Mouse (Mus musculus) liver, embryonic 14.5 days (tissue): Measurements from ENCODE around the gene Oscp1. TPM values are rescaled to one million over a fixed set of nuclear protein-coding genes. Genes with fewer than 3 reads are reported as not detected.

Experiments
- ATAC-seq: fragments of 200-750 bp; cut with Nextera tagmentation; 2 replicates; pipeline ENCODE4 v1.8.0; 2017; ENCODE audit warnings: moderate number of reproducible peaks, mild to moderate bottlenecking, moderate library complexity; ENCODE audit not compliant: insufficient read depth
- DNase-seq, 3 experiments: peaks; one replicate each; pipeline ENCODE4 v3.0.0-alpha.2; 2012 to 2013; ENCODE audit warnings: low read depth in 3 of 3, low spot score in 3 of 3
- H3K27ac ChIP-seq: fragments of 300-500 bp; sonication (generic); 2 replicates; pipeline ENCODE4 v1.5.1; 2014; ENCODE audit warnings: moderate library complexity, mild to moderate bottlenecking, control low read depth, inconsistent platforms
- H3K27me3 ChIP-seq: fragments of 300-500 bp; sonication (generic); 2 replicates; pipeline ENCODE4 v1.6.1; 2014; ENCODE audit warnings: mild to moderate bottlenecking, low read length, moderate library complexity; ENCODE audit not compliant: control insufficient read depth, insufficient read depth
- H3K36me3 ChIP-seq: fragments of 300-500 bp; sonication (generic); replicated peaks from 2 replicates; pipeline ENCODE4 v1.6.1; 2014; ENCODE audit warnings: low read depth; ENCODE audit not compliant: control insufficient read depth, insufficient read depth
- H3K4me1 ChIP-seq, 2 experiments: fragments of 200-500 bp in 1 of 2; fragments of 300-500 bp in 1 of 2; sonication (generic) in 1 of 2; replicated peaks; 2 replicates each; pipeline ENCODE4 v1.6.1; 2012 to 2014; ENCODE audit warnings: antibody characterized with exemption in 1 of 2, inconsistent platforms in 1 of 2, low read length in 1 of 2; ENCODE audit not compliant: control insufficient read depth in 2 of 2, insufficient read depth in 2 of 2
- H3K4me2 ChIP-seq: fragments of 300-500 bp; sonication (generic); 2 replicates; pipeline ENCODE4 v1.6.1; 2014; ENCODE audit warnings: low read depth, mild to moderate bottlenecking, control low read depth, moderate library complexity
- H3K4me3 ChIP-seq, 2 experiments: fragments of 200-500 bp in 1 of 2; fragments of 300-500 bp in 1 of 2; sonication (generic) in 1 of 2; 2 replicates each; pipeline ENCODE4 v1.5.1; 2012 to 2014; ENCODE audit warnings: low read depth in 2 of 2, low read length in 2 of 2, mild to moderate bottlenecking in 2 of 2, control low read depth in 1 of 2, inconsistent platforms in 1 of 2, moderate library complexity in 1 of 2; ENCODE audit not compliant: insufficient read depth in 1 of 2
- H3K9ac ChIP-seq: fragments of 300-500 bp; sonication (generic); replicated peaks from 2 replicates; pipeline ENCODE4 v1.6.1; 2014; ENCODE audit warnings: mild to moderate bottlenecking, control low read depth, moderate library complexity
- H3K9me3 ChIP-seq: fragments of 300-500 bp; sonication (generic); 2 replicates; pipeline ENCODE4 v1.6.1; 2016; ENCODE audit warnings: low read length, mixed read lengths; ENCODE audit not compliant: control insufficient read depth
- CTCF ChIP-seq: IDR thresholded peaks from 2 replicates; pipeline ENCODE4 v1.5.1; 2016; ENCODE audit warnings: antibody characterized with exemption, low read depth, control low read depth
- EP300 ChIP-seq: IDR thresholded peaks from 2 replicates; pipeline ENCODE4 v1.6.1; 2016; ENCODE audit warnings: antibody characterized with exemption, low read depth
- WGBS: fragments of 180-500 bp; shearing (Covaris S2); extraction: QIAGEN DNeasy Blood & Tissue Kit; methylation state at CpG from one replicate; pipeline ENCODE4 v1.1.7; 2014; ENCODE audit not compliant: insufficient replicate concordance; 5-methylcytosine and 5-hydroxymethylcytosine counted together
- polyA plus RNA-seq, 2 experiments: library from polyadenylated mRNA; depleted of rRNA in 1 of 2; stranded (reverse) in 1 of 2; unstranded in 1 of 2; fragments of >200 nt; fragmentation: Nextera tagmentation in 1 of 2; extraction: Ambion mirVana in 1 of 2; gene quantifications; 2 replicates each; pipeline versions ENCODE4 v1.2.1 to v1.2.3; 2012 to 2014

The Oscp1 gene
- polyA plus RNA-seq, 2 experiments, result 0.29 to 1.8 TPM

DNA sequence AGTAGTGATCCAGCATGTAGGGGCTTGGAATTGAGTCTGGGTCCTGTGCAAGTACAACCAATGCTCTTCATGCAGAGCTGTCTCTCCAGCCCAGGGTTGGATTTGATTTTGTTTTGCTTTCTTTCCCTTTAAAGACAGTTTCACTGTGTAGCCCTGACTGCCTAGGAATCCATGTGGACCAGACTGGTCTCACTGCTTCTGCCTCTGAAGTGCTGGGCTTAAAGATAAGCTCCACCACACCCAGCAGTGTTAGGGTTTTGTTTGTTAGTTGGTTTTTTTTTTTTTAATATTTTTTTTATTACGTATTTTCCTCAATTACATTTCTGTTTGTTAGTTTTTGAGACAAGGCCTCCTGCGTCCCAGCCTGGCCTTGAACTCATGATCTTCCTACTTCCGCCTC is 41.0 kb downstream of the Oscp1 start:
- Histone ChIP-seq H3K9ac (peak overlapping the region; percentile 47), H3K9me3 (no peaks in the 10 kb centered on the region), H3K4me1 (peaks cover 43 to 52% of the 10 kb centered on the region in 2 experiments), H3K4me2 (peak overlapping the region; percentile 55), H3K27me3 (no peaks in the 10 kb centered on the region), H3K27ac (peak overlapping the region; percentile 89), H3K4me3 (peak overlapping the region in 1 of 2 experiments; percentile 16; a peak in 1 of 4 replicates), H3K36me3 (peaks cover 3% of the 10 kb centered on the region)
- 31% methylated on average over 3 of the region's 3 CpGs for WGBS
- peak in 1 of 3 experiments; percentile 54 for DNase-seq
- no peak for ATAC-seq
- TF ChIP-seq CTCF, result no peak
- TF ChIP-seq EP300, result peak; percentile 43; the same call in 1 of the 2 replicates

DNA sequence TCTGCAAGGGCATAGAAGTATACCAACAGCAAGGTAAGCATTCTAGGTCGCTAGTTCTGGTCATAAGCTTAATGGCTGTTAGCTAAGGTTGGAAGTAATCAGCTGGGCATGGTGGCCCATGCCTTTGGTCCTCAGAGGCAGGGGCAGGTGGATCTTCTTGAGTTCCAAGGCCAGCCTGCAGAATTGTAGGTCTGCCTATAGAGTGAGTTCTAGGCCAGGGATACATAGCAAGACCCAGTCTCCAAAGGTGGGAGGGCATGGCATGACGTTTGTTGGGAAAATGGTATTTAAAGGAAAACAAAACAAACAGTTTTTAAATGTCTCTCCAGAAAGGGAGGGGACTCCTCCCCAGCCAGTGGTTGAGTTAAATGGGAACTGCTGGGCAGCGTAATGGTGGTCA is 42.4 kb downstream of the Oscp1 start:
- Histone ChIP-seq H3K27ac (peak overlapping the region; percentile 89), H3K4me2 (no peak overlapping the region), H3K27me3 (no peaks in the 10 kb centered on the region), H3K9ac (no peak overlapping the region), H3K36me3 (peaks cover 3% of the 10 kb centered on the region), H3K4me3 (no peak overlapping the region), H3K9me3 (no peaks in the 10 kb centered on the region), H3K4me1 (peaks cover 52 to 58% of the 10 kb centered on the region in 2 experiments)
- WGBS, result 81% methylated on average over 3 of the region's 3 CpGs
- TF ChIP-seq EP300 (no peak), CTCF (no peak)
- ATAC-seq, result no peak
- no peak for DNase-seq

DNA sequence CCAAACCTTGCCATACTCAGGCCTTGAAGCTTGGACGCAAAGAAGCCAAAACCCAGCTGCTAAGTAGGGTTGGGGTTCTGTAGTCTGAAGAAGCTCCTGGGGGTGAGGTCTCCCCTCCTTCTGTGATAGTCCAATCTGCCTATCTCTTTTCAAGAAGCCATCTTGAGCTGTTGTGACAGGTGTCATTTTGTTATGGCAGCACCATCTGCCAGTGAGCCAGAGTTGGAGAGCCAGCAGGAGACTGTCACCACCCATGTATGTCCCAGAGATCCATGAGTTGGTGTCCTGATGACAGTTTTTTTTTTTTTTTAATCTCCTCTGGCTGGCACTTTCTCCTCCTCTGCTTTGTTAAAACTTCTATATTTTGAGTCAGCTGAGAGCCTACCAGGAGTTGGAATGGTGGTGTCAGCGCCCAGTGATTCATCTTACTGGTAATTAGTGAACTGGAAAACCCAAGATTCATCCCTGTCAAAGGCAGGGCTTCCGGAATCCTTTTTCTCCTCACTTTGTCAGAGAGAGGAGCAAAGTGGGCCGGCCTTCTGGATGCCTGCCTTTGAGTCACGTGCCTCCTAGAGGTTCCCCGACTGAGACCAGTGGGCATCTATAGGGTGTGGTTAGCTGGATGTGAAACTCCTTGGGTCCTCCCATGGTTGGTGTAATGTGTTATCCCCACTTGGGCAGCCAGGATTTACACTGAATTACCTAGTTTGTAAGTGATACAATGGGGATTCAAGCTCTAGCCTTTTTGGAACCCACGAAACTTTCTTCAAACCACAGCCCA is 43.9 kb downstream of the Oscp1 start:
- H3K4me1 ChIP-seq, result peaks cover 47 to 54% of the 10 kb centered on the region in 2 experiments
- DNase-seq, result peak; percentile 54 to 71 (median 60)

DNA sequence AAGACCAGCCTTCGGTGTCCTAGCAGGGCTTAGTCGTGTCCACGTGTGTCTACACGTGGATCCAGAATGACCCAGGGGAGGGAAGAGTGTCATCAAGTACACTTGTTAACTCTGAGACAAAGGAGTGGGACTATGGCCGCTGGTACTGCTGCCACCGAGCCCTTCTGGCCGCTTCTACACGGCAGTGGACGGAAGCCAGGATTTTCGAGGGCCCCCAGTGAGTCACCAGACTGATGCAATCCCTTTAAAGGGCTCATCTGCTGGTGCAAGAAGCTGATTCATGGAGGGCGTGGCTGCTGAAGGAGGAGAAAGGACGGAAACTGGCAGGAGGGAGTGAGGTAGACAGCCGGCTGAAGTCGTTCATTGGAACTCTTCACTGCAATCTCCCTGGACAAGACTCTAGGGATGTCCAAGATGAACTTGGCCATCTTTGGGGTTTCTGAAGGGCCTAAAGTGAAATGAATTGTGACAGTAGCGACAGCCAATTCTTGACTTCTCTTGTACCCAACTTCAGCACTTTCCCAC is 44.8 kb downstream of the Oscp1 start:
- ATAC-seq, result peak; percentile 84
- TF ChIP-seq CTCF (no peak), EP300 (peak; percentile 55)
- 0% methylated on average over 15 of the region's 15 CpGs for WGBS
- Histone ChIP-seq H3K4me3 (peak overlapping the region; percentile 66 to 76), H3K9ac (peak overlapping the region; percentile 86), H3K4me1 (peaks cover 43 to 49% of the 10 kb centered on the region in 2 experiments), H3K4me2 (peak overlapping the region; percentile 100), H3K27ac (peak overlapping the region; percentile 100), H3K9me3 (no peaks in the 10 kb centered on the region), H3K27me3 (no peaks in the 10 kb centered on the region), H3K36me3 (peaks cover 3% of the 10 kb centered on the region)
- DNase-seq, result peak; percentile 91 to 95 (median 93)

More for the DNA sequence above, 43.9 kb downstream of the Oscp1 start:
- peaks cover 3% of the 10 kb centered on the region for H3K36me3 ChIP-seq
- H3K27ac ChIP-seq, result peak overlapping the region; percentile 100
- peak overlapping the region; percentile 86 for H3K9ac ChIP-seq
- 40% methylated on average over 7 of the region's 7 CpGs for WGBS
- peak overlapping the region; percentile 20 to 76; a peak in 3 of 4 replicates for H3K4me3 ChIP-seq
- peak; percentile 46 for ATAC-seq
- H3K9me3 ChIP-seq, result no peaks in the 10 kb centered on the region
- no peaks in the 10 kb centered on the region for H3K27me3 ChIP-seq
- TF ChIP-seq EP300, result no peak
- TF ChIP-seq CTCF, result no peak
- peak overlapping the region; percentile 100 for H3K4me2 ChIP-seq

DNA sequence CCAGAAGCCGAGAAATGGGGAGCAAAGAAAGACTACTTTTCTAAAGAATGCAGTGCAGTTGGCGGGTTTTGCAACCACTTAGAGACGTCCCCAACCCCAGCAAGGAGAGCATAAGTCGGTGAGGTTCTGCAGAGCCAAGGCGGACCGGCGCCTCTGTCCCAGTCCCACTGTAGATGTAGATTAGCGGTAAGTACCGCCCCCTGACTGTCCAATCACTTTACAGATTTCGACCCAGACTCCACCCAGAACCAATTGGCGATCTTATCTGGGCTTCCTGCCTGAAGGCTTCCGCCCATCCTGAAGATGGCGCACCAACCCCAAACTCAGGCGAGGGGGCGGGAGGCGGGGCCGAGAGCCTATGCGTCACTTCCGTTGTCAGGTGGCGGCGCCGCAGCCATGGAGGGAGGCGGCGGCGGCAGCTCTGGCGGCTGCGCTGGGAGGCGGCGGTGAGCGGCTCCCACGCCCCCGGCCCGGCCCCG is 45.3 kb downstream of the Oscp1 start, which contains the start of gene Stk40:
Gene Stk40, plus strand, starts transcription at position 368 of the 479 bp plus-strand sequence.
- peak within 1 kb of the TSS; percentile 66 to 76 for H3K4me3 ChIP-seq
- peaks cover 43 to 47% of the 10 kb centered on the region in 2 experiments for H3K4me1 ChIP-seq
- peak within 1 kb of the TSS; percentile 100 for H3K27ac ChIP-seq
- H3K4me2 ChIP-seq, result peak within 1 kb of the TSS; percentile 100
- peak; percentile 88 for ATAC-seq
- peak within 1 kb of the TSS; percentile 90 for H3K9ac ChIP-seq
- no peaks in the 10 kb centered on the region for H3K27me3 ChIP-seq
- H3K9me3 ChIP-seq, result no peaks in the 10 kb centered on the region
- WGBS, result under 1% methylated on average over 34 of the region's 34 CpGs
- H3K36me3 ChIP-seq, result no peaks in the 10 kb centered on the region
- peak; percentile 95 to 97 (median 97) for DNase-seq
- TF ChIP-seq CTCF (peak; percentile 91), EP300 (no peak)
